Mouse (Mus musculus): ENCODE results near the gene Zbtb43. TPM values are rescaled to one million over a fixed set of nuclear protein-coding genes. Genes with fewer than 3 reads are reported as not detected.

Zbtb43 gene
- polyA plus RNA-seq, 1 experiment, result 14.2 TPM

DNA sequence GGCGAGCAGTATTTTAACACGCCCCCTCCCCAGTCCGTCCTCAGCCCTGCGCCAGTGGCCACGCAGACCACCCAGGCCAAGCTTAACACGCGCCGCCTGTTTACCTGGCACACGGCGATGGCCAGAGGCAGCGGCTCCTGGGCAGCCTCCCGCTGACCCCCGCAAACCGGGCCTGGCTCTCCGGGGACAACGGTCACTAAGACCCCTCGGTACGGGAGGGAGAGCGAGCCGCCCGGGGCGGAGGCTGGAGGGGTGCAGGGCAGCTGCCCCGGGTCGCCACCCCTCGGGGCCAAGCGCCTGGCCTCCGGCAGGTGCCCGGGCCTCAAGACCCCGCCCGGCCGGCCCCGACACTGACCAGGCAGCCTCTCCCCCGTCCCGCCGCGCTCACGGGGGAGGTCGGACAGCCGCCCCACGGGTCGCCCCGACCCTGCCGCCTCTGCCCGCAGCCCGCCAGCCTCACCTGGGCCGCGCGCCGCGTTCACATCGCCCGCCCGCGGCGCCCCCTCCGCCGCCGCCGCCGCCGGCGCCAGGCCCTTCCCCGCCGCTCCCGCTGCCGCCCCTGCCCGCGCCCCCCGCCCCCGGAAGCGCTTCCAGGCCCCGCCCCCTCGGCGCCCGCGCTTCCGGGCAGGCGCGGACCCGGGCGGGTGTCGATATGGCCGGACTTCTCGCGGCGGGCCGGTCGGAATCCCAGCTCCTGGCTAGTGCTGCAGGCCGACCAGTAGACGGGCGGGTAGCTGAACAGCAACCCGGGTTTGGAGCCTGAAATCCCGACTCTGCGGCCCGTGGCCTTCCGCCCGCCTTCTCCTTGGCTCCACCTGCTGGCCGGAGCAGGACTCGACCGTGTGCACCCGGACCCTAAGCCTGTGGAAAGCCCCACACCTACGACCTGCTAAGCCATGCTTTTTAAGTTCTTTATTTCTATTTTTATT lies 37.3 kb downstream of the Zbtb43 start, which contains the start of gene Zbtb34:
TSS of gene Zbtb34 (minus strand) at position 554 of the 929 bp plus-strand sequence.
- Histone ChIP-seq H3K4me3 (ENCODE audit: insufficient read depth, low read depth, low read length) (peak within 1 kb of the TSS; percentile 93), H3K27ac (ENCODE audit: insufficient read depth, low read depth, low read length) (peak within 1 kb of the TSS; percentile 72), H3K36me3 (ENCODE audit: control insufficient read depth, insufficient read depth, low read length) (no peaks in the 10 kb centered on the region; the same call in 1 of the 2 replicates), H3K4me1 (ENCODE audit: control insufficient read depth, insufficient read depth, low read length) (peaks cover 4% of the 10 kb centered on the region; the same call in 1 of the 2 replicates), H3K27me3 (replicated peaks; ENCODE audit: control insufficient read depth, insufficient read depth, low read length) (no peaks in the 10 kb centered on the region)
- TF ChIP-seq POLR2A (IDR thresholded peaks at IDR 0.05; ENCODE audit: low read depth, low read length) (peak; percentile 40), CTCF (conservative IDR thresholded peaks at IDR 0.05; ENCODE audit: insufficient read depth, insufficient read length, low read depth, low read length) (peak; percentile 76)
- DNase-seq, result peak; percentile 66
- under 1% methylated on average over 98 of the region's 102 CpGs for WGBS

DNA sequence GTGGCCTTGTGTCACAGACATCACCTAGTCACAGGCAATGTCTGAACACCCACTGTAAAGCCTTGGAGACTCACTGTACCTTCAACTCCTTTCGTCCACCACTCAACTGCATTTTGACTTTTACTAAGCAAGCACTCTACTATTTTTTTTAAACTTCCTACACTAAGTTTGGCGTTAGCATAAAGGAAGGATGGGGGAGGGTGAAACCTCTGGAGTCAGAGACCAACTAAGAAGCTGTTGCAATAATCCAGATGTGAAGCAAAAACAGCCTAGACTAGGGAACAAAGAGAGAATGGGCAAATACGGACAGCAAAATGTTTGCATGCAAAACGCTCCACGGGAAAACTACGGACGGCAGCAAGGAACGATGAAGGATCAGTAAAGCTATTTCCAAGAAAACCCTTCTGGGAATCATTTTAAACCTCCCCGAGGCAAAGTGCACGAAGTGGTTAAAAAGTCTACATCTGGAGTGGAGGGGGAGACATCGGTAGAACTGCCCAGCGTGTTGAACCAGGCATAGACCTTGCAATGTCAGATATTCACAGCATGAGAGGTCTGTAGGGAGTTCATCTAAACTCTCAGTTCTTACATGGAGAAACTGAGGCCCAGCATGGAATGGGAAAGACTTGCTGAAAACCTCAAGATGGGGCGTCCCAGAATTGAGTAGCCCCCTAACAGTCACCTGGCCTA lies 38.1 kb downstream of the Zbtb43 start:
- WGBS, result 3% methylated on average over 13 of the region's 13 CpGs
- Histone ChIP-seq H3K27me3 (replicated peaks; ENCODE audit: control insufficient read depth, insufficient read depth, low read length) (no peaks in the 10 kb centered on the region), H3K36me3 (ENCODE audit: control insufficient read depth, insufficient read depth, low read length) (no peaks in the 10 kb centered on the region; the same call in 1 of the 2 replicates), H3K4me1 (ENCODE audit: control insufficient read depth, insufficient read depth, low read length) (peaks cover 4% of the 10 kb centered on the region; the same call in 1 of the 2 replicates), H3K4me3 (ENCODE audit: insufficient read depth, low read depth, low read length) (peak overlapping the region; percentile 93), H3K27ac (ENCODE audit: insufficient read depth, low read depth, low read length) (no peak overlapping the region)
- DNase-seq, result peak; percentile 29
- TF ChIP-seq POLR2A (IDR thresholded peaks at IDR 0.05; ENCODE audit: low read depth, low read length) (no peak), CTCF (conservative IDR thresholded peaks at IDR 0.05; ENCODE audit: insufficient read depth, insufficient read length, low read depth, low read length) (no peak)

DNA sequence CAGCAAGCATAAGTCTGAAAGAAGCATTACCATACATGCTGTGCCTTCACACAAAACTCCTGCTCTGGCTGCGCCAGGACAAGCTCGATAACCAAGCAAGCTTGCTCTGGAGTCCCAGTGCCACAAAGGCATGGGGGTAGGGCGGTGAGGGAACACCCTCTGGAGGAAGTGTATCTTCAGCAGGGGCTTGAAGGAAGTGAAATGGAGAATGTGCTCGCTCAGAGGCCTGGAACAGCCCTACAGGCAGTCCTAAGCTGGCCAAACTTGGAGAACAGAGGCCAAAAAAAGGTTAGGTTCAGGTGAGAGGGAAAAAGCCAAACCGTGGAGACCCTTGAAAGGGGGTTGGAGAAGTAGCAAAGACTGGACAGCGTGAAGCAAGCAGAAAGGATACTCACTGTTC lies 39.0 kb downstream of the Zbtb43 start:
- TF ChIP-seq CTCF (conservative IDR thresholded peaks at IDR 0.05; ENCODE audit: insufficient read depth, insufficient read length, low read depth, low read length) (no peak), POLR2A (IDR thresholded peaks at IDR 0.05; ENCODE audit: low read depth, low read length) (no peak)
- H3K4me1 ChIP-seq (ENCODE audit: control insufficient read depth, insufficient read depth, low read length), result peaks cover 4% of the 10 kb centered on the region; the same call in 1 of the 2 replicates
- H3K27me3 ChIP-seq (replicated peaks; ENCODE audit: control insufficient read depth, insufficient read depth, low read length), result no peaks in the 10 kb centered on the region
- H3K4me3 ChIP-seq (ENCODE audit: insufficient read depth, low read depth, low read length), result no peak overlapping the region
- WGBS, result 33% methylated on average over 6 of the region's 6 CpGs
- DNase-seq, result peak; percentile 37
- H3K36me3 ChIP-seq (ENCODE audit: control insufficient read depth, insufficient read depth, low read length), result no peaks in the 10 kb centered on the region; the same call in 1 of the 2 replicates
- H3K27ac ChIP-seq (ENCODE audit: insufficient read depth, low read depth, low read length), result no peak overlapping the region

DNA sequence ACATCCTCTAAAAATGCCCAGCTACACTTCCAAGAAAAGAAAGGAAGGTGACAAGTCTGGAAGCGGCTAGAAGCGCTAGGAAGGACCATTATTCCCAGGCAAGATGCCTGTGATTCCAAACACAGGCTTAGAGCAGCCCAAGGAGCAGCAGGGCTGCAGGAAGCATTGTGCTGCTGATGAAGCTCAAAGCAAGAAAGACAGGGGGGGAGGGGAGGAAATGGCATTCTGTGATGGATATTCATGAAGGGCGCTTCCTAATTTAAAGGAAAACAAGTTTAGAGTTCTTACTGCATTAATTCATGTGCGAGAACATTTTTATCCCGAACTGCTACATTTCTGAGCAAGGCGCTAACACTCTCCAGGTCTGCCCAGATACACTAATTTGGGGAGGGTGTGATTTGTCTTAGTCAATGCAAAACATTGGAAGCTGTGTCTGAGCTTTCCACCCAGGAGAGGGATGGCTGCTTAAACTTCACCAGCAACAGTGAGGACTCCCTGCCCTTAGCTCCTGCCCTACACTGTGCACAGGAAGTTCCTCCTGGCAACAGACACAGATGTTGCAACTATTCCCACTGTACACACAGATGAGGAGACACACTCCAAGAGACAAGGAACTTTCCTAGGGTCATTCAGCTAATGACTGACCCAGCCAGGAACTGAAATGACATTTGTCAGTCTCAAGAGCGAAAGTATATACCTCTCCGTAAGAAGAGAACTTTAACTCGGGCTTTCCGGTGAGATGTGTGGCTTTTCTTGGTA lies 41.5 kb downstream of the Zbtb43 start:
- peak; percentile 24 for DNase-seq
- no peaks in the 10 kb centered on the region; the same call in 1 of the 2 replicates for H3K36me3 ChIP-seq (ENCODE audit: control insufficient read depth, insufficient read depth, low read length)
- no peak overlapping the region for H3K4me3 ChIP-seq (ENCODE audit: insufficient read depth, low read depth, low read length)
- TF ChIP-seq CTCF (conservative IDR thresholded peaks at IDR 0.05; ENCODE audit: insufficient read depth, insufficient read length, low read depth, low read length), result no peak
- WGBS, result 81% methylated on average over 10 of the region's 10 CpGs
- peaks cover 4% of the 10 kb centered on the region; the same call in 1 of the 2 replicates for H3K4me1 ChIP-seq (ENCODE audit: control insufficient read depth, insufficient read depth, low read length)
- no peaks in the 10 kb centered on the region for H3K27me3 ChIP-seq (replicated peaks; ENCODE audit: control insufficient read depth, insufficient read depth, low read length)
- no peak overlapping the region for H3K27ac ChIP-seq (ENCODE audit: insufficient read depth, low read depth, low read length)

DNA sequence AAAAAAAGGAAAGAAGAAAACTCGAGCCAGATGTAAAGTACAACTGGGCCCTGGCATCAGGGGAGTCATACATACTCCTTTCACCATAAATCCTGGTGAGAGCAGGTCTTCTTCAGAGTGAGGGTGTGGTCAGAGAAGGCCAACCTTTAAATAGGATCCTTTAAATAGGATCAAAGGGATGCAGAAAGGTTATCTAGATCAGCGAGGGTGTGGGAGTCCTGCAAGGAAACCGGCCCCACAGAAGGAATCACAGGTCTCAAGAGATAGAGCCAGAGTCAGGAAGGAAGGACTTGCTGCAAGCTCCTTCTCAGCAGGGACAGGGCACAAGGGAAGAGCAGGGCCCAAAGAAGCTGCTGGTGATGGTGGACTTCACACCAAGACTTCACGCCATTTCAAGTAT lies 50.9 kb downstream of the Zbtb43 start:
- no peak for DNase-seq
- TF ChIP-seq POLR2A (IDR thresholded peaks at IDR 0.05; ENCODE audit: low read depth, low read length), result no peak
- TF ChIP-seq CTCF (conservative IDR thresholded peaks at IDR 0.05; ENCODE audit: insufficient read depth, insufficient read length, low read depth, low read length), result no peak
- H3K4me1 ChIP-seq (ENCODE audit: control insufficient read depth, insufficient read depth, low read length), result no peaks in the 10 kb centered on the region
- H3K36me3 ChIP-seq (ENCODE audit: control insufficient read depth, insufficient read depth, low read length), result no peaks in the 10 kb centered on the region
- no peak overlapping the region for H3K27ac ChIP-seq (ENCODE audit: insufficient read depth, low read depth, low read length)
- WGBS, result 65% methylated on average over 4 of the region's 4 CpGs
- H3K4me3 ChIP-seq (ENCODE audit: insufficient read depth, low read depth, low read length), result no peak overlapping the region
- no peaks in the 10 kb centered on the region for H3K27me3 ChIP-seq (replicated peaks; ENCODE audit: control insufficient read depth, insufficient read depth, low read length)

DNA sequence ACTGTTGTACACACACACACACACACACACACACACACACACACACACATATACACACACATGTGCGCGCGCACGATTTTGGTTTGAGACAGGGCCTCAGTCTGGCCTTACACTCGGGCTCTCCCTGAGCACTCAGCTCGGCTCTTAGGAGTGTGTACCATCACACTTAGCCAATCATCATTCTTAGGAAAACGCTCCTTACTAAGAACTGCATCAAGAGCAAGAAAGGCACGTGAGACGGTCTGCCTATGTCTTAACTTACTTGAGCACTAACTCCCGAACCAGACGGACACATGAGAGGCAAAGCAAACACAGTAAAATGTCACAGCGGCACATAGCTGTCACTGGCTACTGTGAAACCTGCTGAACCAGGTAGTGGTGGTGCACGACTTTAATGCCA lies 54.3 kb downstream of the Zbtb43 start:
- H3K27ac ChIP-seq (ENCODE audit: insufficient read depth, low read depth, low read length), result no peak overlapping the region
- TF ChIP-seq POLR2A (IDR thresholded peaks at IDR 0.05; ENCODE audit: low read depth, low read length) (no peak), CTCF (conservative IDR thresholded peaks at IDR 0.05; ENCODE audit: insufficient read depth, insufficient read length, low read depth, low read length) (no peak)
- no peaks in the 10 kb centered on the region for H3K4me1 ChIP-seq (ENCODE audit: control insufficient read depth, insufficient read depth, low read length)
- no peak overlapping the region for H3K4me3 ChIP-seq (ENCODE audit: insufficient read depth, low read depth, low read length)
- DNase-seq, result no peak
- 88% methylated on average over 13 of the region's 13 CpGs for WGBS
- no peaks in the 10 kb centered on the region for H3K36me3 ChIP-seq (ENCODE audit: control insufficient read depth, insufficient read depth, low read length)
- no peaks in the 10 kb centered on the region for H3K27me3 ChIP-seq (replicated peaks; ENCODE audit: control insufficient read depth, insufficient read depth, low read length)

Measured in kidney, adult 2 months (tissue).